Mouse (Mus musculus) kidney, postnatal 4 days (tissue): ENCODE results near the gene Nt5c.
"Not testable (repeated sequence)": the region's sequence is repeated elsewhere in the genome, so short reads cannot be mapped to it uniquely, and the experiment has no call there.

Source experiments
- DNase-seq, 2 experiments: peaks; one replicate each; pipeline ENCODE4 v3.0.0; 2021; ENCODE audit warnings: mixed read lengths in 2 of 2

Gene Nt5c

GRCm38 (mm10) chr11:115491356-115492083 lies at the start of gene Nt5c:
TSS of gene Nt5c (minus strand) at chr11:115491862.
- peak; percentile 80 to 90 for DNase-seq

GRCm38 (mm10) chr11:115538045-115538444 lies 46.4 kb upstream of the Nt5c start:
- DNase-seq = no peak

GRCm38 (mm10) chr11:115536856-115537568 lies 45.4 kb upstream of the Nt5c start:
- no peak for DNase-seq

- peak; percentile 99 to 100 for DNase-seq
These were observed 44.5 kb upstream of the Nt5c start, which contains the start of gene Sumo2 for GRCm38 (mm10) chr11:115536038-115536681. TSS of gene Sumo2 (minus strand) at chr11:115536276.

GRCm38 (mm10) chr11:115535401-115536037 lies 43.9 kb upstream of the Nt5c start:
- peak; percentile 78 to 89 for DNase-seq

GRCm38 (mm10) chr11:115534759-115535371 lies 43.2 kb upstream of the Nt5c start:
- no peak for DNase-seq

GRCm38 (mm10) chr11:115526446-115526845 lies 34.8 kb upstream of the Nt5c start:
- DNase-seq = not testable (repeated sequence)

- DNase-seq = no peak
These were observed 31.0 kb upstream of the Nt5c start for GRCm38 (mm10) chr11:115522703-115523102.

GRCm38 (mm10) chr11:115522238-115522637 lies 30.6 kb upstream of the Nt5c start:
- no peak for DNase-seq

GRCm38 (mm10) chr11:115521080-115521479 lies 29.4 kb upstream of the Nt5c start:
- no peak for DNase-seq

GRCm38 (mm10) chr11:115520218-115520617 lies 28.6 kb upstream of the Nt5c start:
- DNase-seq = no peak

GRCm38 (mm10) chr11:115519581-115519980 lies 27.9 kb upstream of the Nt5c start:
- no peak for DNase-seq

GRCm38 (mm10) chr11:115518693-115519092 lies 27.0 kb upstream of the Nt5c start:
- no peak for DNase-seq

- no peak for DNase-seq
These were observed 25.3 kb upstream of the Nt5c start for GRCm38 (mm10) chr11:115516942-115517341.

- DNase-seq = no peak
These were observed 23.4 kb upstream of the Nt5c start for GRCm38 (mm10) chr11:115515021-115515420.

- peak; percentile 96 to 98 for DNase-seq
These were observed 22.6 kb upstream of the Nt5c start, which contains the start of gene Jpt1 for GRCm38 (mm10) chr11:115514238-115514663. TSS of gene Jpt1 (minus strand) at chr11:115514387.

GRCm38 (mm10) chr11:115513271-115514237 lies 21.9 kb upstream of the Nt5c start:
- DNase-seq = peak; percentile 57 to 78

GRCm38 (mm10) chr11:115512407-115513183 lies 20.9 kb upstream of the Nt5c start:
- DNase-seq = peak in 1 of 2 experiments; percentile 40

- no peak for DNase-seq
These were observed 20.3 kb upstream of the Nt5c start for GRCm38 (mm10) chr11:115512004-115512403.

- no peak for DNase-seq
These were observed 19.5 kb upstream of the Nt5c start for GRCm38 (mm10) chr11:115511121-115511520.
